Mouse (Mus musculus) midbrain, embryonic 14.5 days (tissue): ENCODE measurements around the gene Tas1r2. TPM values are rescaled to one million over a fixed set of nuclear protein-coding genes. Genes with fewer than 3 reads are reported as not detected.

ENCODE experiments used
- ATAC-seq: fragments of 200-750 bp; cut with Nextera tagmentation; 2 replicates; pipeline ENCODE4 v1.8.0; 2017; ENCODE audit warnings: moderate number of reproducible peaks, moderate library complexity; ENCODE audit not compliant: low FRiP score, low TSS enrichment
- DNase-seq: peaks from one replicate; pipeline ENCODE4 v3.0.0-alpha.2; 2015
- H3K27ac ChIP-seq: fragments of 300-500 bp; sonication (generic); replicated peaks from 2 replicates; pipeline ENCODE4 v1.5.1; 2014; ENCODE audit warnings: mild to moderate bottlenecking, low read depth, low read length, moderate library complexity
- H3K27me3 ChIP-seq: fragments of 300-500 bp; sonication (generic); 2 replicates; pipeline ENCODE4 v1.6.1; 2014; ENCODE audit warnings: low read length, control low read depth, mixed read lengths; ENCODE audit not compliant: control insufficient read depth, insufficient read depth
- H3K36me3 ChIP-seq: fragments of 300-500 bp; sonication (generic); 2 replicates; pipeline ENCODE4 v1.6.1; 2014; ENCODE audit warnings: low read length, control low read depth; ENCODE audit not compliant: control insufficient read depth, insufficient read depth
- H3K4me1 ChIP-seq: fragments of 300-500 bp; sonication (generic); 2 replicates; pipeline ENCODE4 v1.6.1; 2014; ENCODE audit warnings: mild to moderate bottlenecking, antibody characterized with exemption, low read length, control low read depth; ENCODE audit not compliant: control insufficient read depth, insufficient read depth
- H3K4me2 ChIP-seq: fragments of 300-500 bp; sonication (generic); 2 replicates; pipeline ENCODE4 v1.6.1; 2014; ENCODE audit warnings: mild to moderate bottlenecking, low read length, moderate library complexity
- H3K4me3 ChIP-seq: fragments of 300-500 bp; sonication (generic); replicated peaks from 2 replicates; pipeline ENCODE4 v1.5.1; 2014; ENCODE audit warnings: low read depth, low read length
- H3K9ac ChIP-seq: fragments of 300-500 bp; sonication (generic); replicated peaks from 2 replicates; pipeline ENCODE4 v1.6.1; 2014; ENCODE audit warnings: mild to moderate bottlenecking, low read length, moderate library complexity
- H3K9me3 ChIP-seq: fragments of 300-500 bp; sonication (generic); 2 replicates; pipeline ENCODE4 v1.6.1; 2016; ENCODE audit warnings: low read length, control low read depth, mixed read lengths; ENCODE audit not compliant: control insufficient read depth
- WGBS: fragments of 180-500 bp; shearing (Covaris S2); extraction: QIAGEN DNeasy Blood & Tissue Kit; methylation state at CpG from one replicate; pipeline ENCODE4 v1.1.7; 2014; 5-methylcytosine and 5-hydroxymethylcytosine counted together
- polyA plus RNA-seq: library from polyadenylated mRNA; unstranded; fragments of >200 nt; fragmentation: Nextera tagmentation; extraction: Ambion mirVana; gene quantifications from 2 replicates; pipeline ENCODE4 v1.2.1, GENCODE M21; 2014

Gene Tas1r2
- polyA plus RNA-seq, 1 experiment from 2014 or later: not detected

- DNase-seq: peak; percentile 80
- ATAC-seq: peak; percentile 38; the same call in 1 of the 2 replicates
- H3K4me2 ChIP-seq: peak overlapping the region; percentile 48
- peak overlapping the region; percentile 20; the same call in 1 of the 2 replicates for H3K9ac ChIP-seq
- H3K27ac ChIP-seq: no peak overlapping the region
- 0 out of 2 replicates have a peak overlapping the region, but pooled peaks have one; percentile 8 for H3K4me3 ChIP-seq
- 2% methylated on average over 30 of the region's 30 CpGs for WGBS
- H3K27me3 ChIP-seq: peaks cover 11% of the 10 kb centered on the region; the same call in 1 of the 2 replicates
- H3K4me1 ChIP-seq: peaks cover 22% of the 10 kb centered on the region; the same call in 1 of the 2 replicates
- H3K9me3 ChIP-seq: no peaks in the 10 kb centered on the region
- H3K36me3 ChIP-seq: peaks cover 10% of the 10 kb centered on the region
Measured at GRCm38 (mm10) chr4:139641829-139642425, 11.4 kb upstream of the Tas1r2 start.

- Histone ChIP-seq H3K4me3 (no peak overlapping the region), H3K36me3 (peaks cover 14% of the 10 kb centered on the region), H3K4me1 (peaks cover 22% of the 10 kb centered on the region; the same call in 1 of the 2 replicates), H3K9ac (no peak overlapping the region), H3K9me3 (no peaks in the 10 kb centered on the region), H3K4me2 (no peak overlapping the region), H3K27ac (no peak overlapping the region), H3K27me3 (peaks cover 11% of the 10 kb centered on the region; the same call in 1 of the 2 replicates)
- peak; percentile 92 for DNase-seq
- 22% methylated on average over 9 of the region's 9 CpGs for WGBS
- ATAC-seq: no peak
Measured at GRCm38 (mm10) chr4:139643972-139644371, 9.4 kb upstream of the Tas1r2 start.

- Histone ChIP-seq H3K27me3 (peaks cover 11% of the 10 kb centered on the region; the same call in 1 of the 2 replicates), H3K36me3 (peaks cover 14% of the 10 kb centered on the region), H3K4me1 (peaks cover 5% of the 10 kb centered on the region; the same call in 1 of the 2 replicates), H3K4me2 (no peak overlapping the region), H3K27ac (no peak overlapping the region), H3K9ac (no peak overlapping the region), H3K4me3 (no peak overlapping the region), H3K9me3 (no peaks in the 10 kb centered on the region)
- ATAC-seq: no peak
- DNase-seq: no peak
- WGBS: 84% methylated on average over 7 of the region's 7 CpGs
Measured at GRCm38 (mm10) chr4:139646916-139647315, 6.4 kb upstream of the Tas1r2 start.

- Histone ChIP-seq H3K9me3 (no peaks in the 10 kb centered on the region), H3K27me3 (no peaks in the 10 kb centered on the region), H3K4me2 (no peak overlapping the region), H3K4me3 (no peak overlapping the region), H3K27ac (no peak overlapping the region), H3K36me3 (peaks cover 11% of the 10 kb centered on the region), H3K9ac (no peak overlapping the region), H3K4me1 (no peaks in the 10 kb centered on the region)
- no peak for DNase-seq
- no peak for ATAC-seq
- 83% methylated on average over 15 of the region's 15 CpGs for WGBS
Measured at GRCm38 (mm10) chr4:139650086-139650743, 3.1 kb upstream of the Tas1r2 start.

GRCm38 (mm10) chr4:139650907-139651306, 2.4 kb upstream of the Tas1r2 start:
- H3K27ac ChIP-seq: no peak overlapping the region
- no peaks in the 10 kb centered on the region for H3K9me3 ChIP-seq
- no peak overlapping the region for H3K9ac ChIP-seq
- no peak for ATAC-seq
- no peaks in the 10 kb centered on the region for H3K4me1 ChIP-seq
- H3K36me3 ChIP-seq: peaks cover 11% of the 10 kb centered on the region
- no peak for DNase-seq
- no peaks in the 10 kb centered on the region for H3K27me3 ChIP-seq
- WGBS: 49% methylated on average over 11 of the region's 11 CpGs
- H3K4me3 ChIP-seq: no peak overlapping the region
- H3K4me2 ChIP-seq: no peak overlapping the region

- no peaks in the 10 kb centered on the region for H3K27me3 ChIP-seq
- DNase-seq: no peak
- ATAC-seq: no peak
- 87% methylated on average over 14 of the region's 14 CpGs for WGBS
- H3K9ac ChIP-seq: no peak overlapping the region
- H3K4me3 ChIP-seq: no peak overlapping the region
- H3K4me2 ChIP-seq: no peak overlapping the region
- no peak overlapping the region for H3K27ac ChIP-seq
- H3K9me3 ChIP-seq: peaks cover 4% of the 10 kb centered on the region; the same call in 1 of the 2 replicates
- no peaks in the 10 kb centered on the region for H3K36me3 ChIP-seq
- no peaks in the 10 kb centered on the region for H3K4me1 ChIP-seq
Measured at GRCm38 (mm10) chr4:139661897-139662296, 8.6 kb downstream of the Tas1r2 start.

- WGBS: 69% methylated on average over 6 of the region's 6 CpGs
- DNase-seq (no peak), ATAC-seq (no peak)
- Histone ChIP-seq H3K9me3 (no peaks in the 10 kb centered on the region), H3K4me3 (no peak overlapping the region), H3K27ac (no peak overlapping the region), H3K4me1 (no peaks in the 10 kb centered on the region), H3K36me3 (no peaks in the 10 kb centered on the region), H3K4me2 (no peak overlapping the region), H3K27me3 (no peaks in the 10 kb centered on the region), H3K9ac (no peak overlapping the region)
Measured at GRCm38 (mm10) chr4:139667632-139668031, 14.3 kb downstream of the Tas1r2 start.

GRCm38 (mm10) chr4:139669847-139670246, 16.5 kb downstream of the Tas1r2 start:
- Histone ChIP-seq H3K9me3 (no peaks in the 10 kb centered on the region), H3K9ac (no peak overlapping the region), H3K4me1 (no peaks in the 10 kb centered on the region), H3K4me3 (no peak overlapping the region), H3K27me3 (no peaks in the 10 kb centered on the region), H3K4me2 (no peak overlapping the region), H3K27ac (no peak overlapping the region), H3K36me3 (no peaks in the 10 kb centered on the region)
- no peak for ATAC-seq
- 20% methylated on average over 6 of the region's 6 CpGs for WGBS
- peak; percentile 87 for DNase-seq

- no peak overlapping the region for H3K4me3 ChIP-seq
- 64% methylated on average over 9 of the region's 9 CpGs for WGBS
- no peaks in the 10 kb centered on the region for H3K9me3 ChIP-seq
- no peaks in the 10 kb centered on the region for H3K36me3 ChIP-seq
- H3K4me2 ChIP-seq: no peak overlapping the region
- DNase-seq (peak; percentile 53), ATAC-seq (no peak)
- no peak overlapping the region for H3K27ac ChIP-seq
- H3K4me1 ChIP-seq: no peaks in the 10 kb centered on the region
- no peaks in the 10 kb centered on the region for H3K27me3 ChIP-seq
- no peak overlapping the region for H3K9ac ChIP-seq
Measured at GRCm38 (mm10) chr4:139675696-139676095, 22.4 kb downstream of the Tas1r2 start.
